Mouse (Mus musculus) forebrain, embryonic 11.5 days (tissue): ENCODE measurements around the gene Apex1. TPM values are rescaled to one million over a fixed set of nuclear protein-coding genes. Genes with fewer than 3 reads are reported as not detected.

Source experiments
- ATAC-seq: fragments of 200-750 bp; cut with Nextera tagmentation; replicated peaks from 2 replicates; pipeline ENCODE4 v1.8.0; 2017; ENCODE audit warnings: moderate TSS enrichment; ENCODE audit not compliant: low FRiP score
- DNase-seq: peaks from one replicate; pipeline ENCODE4 v3.0.0-alpha.2; 2017; ENCODE audit warnings: low spot score
- H3K27ac ChIP-seq: fragments of 300-500 bp; sonication (generic); 2 replicates; pipeline ENCODE4 v1.5.1; 2014; ENCODE audit warnings: low read depth, low read length
- H3K27me3 ChIP-seq: fragments of 300-500 bp; sonication (generic); 2 replicates; pipeline ENCODE4 v1.6.1; 2014; ENCODE audit warnings: mild to moderate bottlenecking, low read length, mixed read lengths; ENCODE audit not compliant: control insufficient read depth, insufficient read depth
- H3K36me3 ChIP-seq: fragments of 300-500 bp; sonication (generic); 2 replicates; pipeline ENCODE4 v1.6.1; 2014; ENCODE audit warnings: mild to moderate bottlenecking, low read length, moderate library complexity, mixed read lengths; ENCODE audit not compliant: control insufficient read depth, insufficient read depth
- H3K4me1 ChIP-seq: fragments of 300-500 bp; sonication (generic); replicated peaks from 2 replicates; pipeline ENCODE4 v1.6.1; 2014; ENCODE audit warnings: low read length, mixed read lengths; ENCODE audit not compliant: control insufficient read depth, insufficient read depth
- H3K4me2 ChIP-seq: fragments of 300-500 bp; sonication (generic); 2 replicates; pipeline ENCODE4 v1.6.1; 2014; ENCODE audit warnings: low read depth, mild to moderate bottlenecking, low read length, moderate library complexity, mixed read lengths; ENCODE audit not compliant: severe bottlenecking
- H3K4me3 ChIP-seq: fragments of 300-500 bp; sonication (generic); 2 replicates; pipeline ENCODE4 v1.5.1; 2014; ENCODE audit warnings: low read depth, low read length
- H3K9ac ChIP-seq: fragments of 300-500 bp; sonication (generic); 2 replicates; pipeline ENCODE4 v1.6.1; 2014; ENCODE audit warnings: low read length
- H3K9me3 ChIP-seq: fragments of 300-500 bp; sonication (generic); 2 replicates; pipeline ENCODE4 v1.6.1; 2016; ENCODE audit warnings: low read length, mixed read lengths; ENCODE audit not compliant: control insufficient read depth
- WGBS: fragments of 180-500 bp; shearing (Covaris S2); extraction: QIAGEN DNeasy Blood & Tissue Kit; methylation state at CpG from one replicate; pipeline ENCODE4 v1.1.7; 2014; 5-methylcytosine and 5-hydroxymethylcytosine counted together
- polyA plus RNA-seq: library from polyadenylated mRNA; unstranded; fragments of >200 nt; fragmentation: Nextera tagmentation; extraction: Ambion mirVana; gene quantifications from 2 replicates; pipeline ENCODE4 v1.2.1, GENCODE M21; 2014

Apex1 gene
- polyA plus RNA-seq: 399 and 410 TPM in 2 replicates

GRCm38 (mm10) chr14:50924281-50925064 lies at the start of gene Apex1, which contains the start of gene Osgep:
Gene Apex1, plus strand, starts transcription at chr14:50924968.
Gene Osgep, minus strand, starts transcription at chr14:50924893.
- WGBS: under 1% methylated on average over 57 of the region's 57 CpGs
- peak within 1 kb of the TSS; percentile 80 for H3K4me3 ChIP-seq
- no peaks in the 10 kb centered on the region for H3K27me3 ChIP-seq
- H3K9me3 ChIP-seq: no peaks in the 10 kb centered on the region
- ATAC-seq (peak; percentile 97), DNase-seq (peak; percentile 97)
- peak within 1 kb of the TSS; percentile 90 for H3K9ac ChIP-seq
- peak within 1 kb of the TSS; percentile 65 for H3K4me2 ChIP-seq
- peaks cover 4% of the 10 kb centered on the region; the same call in 1 of the 2 replicates for H3K36me3 ChIP-seq
- H3K27ac ChIP-seq: peak within 1 kb of the TSS; percentile 90
- peaks cover 5% of the 10 kb centered on the region; the same call in 1 of the 2 replicates for H3K4me1 ChIP-seq

GRCm38 (mm10) chr14:50875175-50875574 lies 49.6 kb upstream of the Apex1 start:
- 91% methylated on average over 3 of the region's 3 CpGs for WGBS
- Histone ChIP-seq H3K4me1 (no peaks in the 10 kb centered on the region), H3K27me3 (no peaks in the 10 kb centered on the region), H3K9me3 (no peaks in the 10 kb centered on the region), H3K4me2 (no peak overlapping the region), H3K27ac (no peak overlapping the region), H3K9ac (no peak overlapping the region), H3K4me3 (no peak overlapping the region), H3K36me3 (no peaks in the 10 kb centered on the region)
- DNase-seq (no peak), ATAC-seq (no peak)

- 82% methylated on average over 6 of the region's 6 CpGs for WGBS
- ATAC-seq: no peak
- no peak overlapping the region for H3K9ac ChIP-seq
- H3K27me3 ChIP-seq: no peaks in the 10 kb centered on the region
- no peak for DNase-seq
- no peak overlapping the region for H3K4me2 ChIP-seq
- H3K4me1 ChIP-seq: no peaks in the 10 kb centered on the region
- no peaks in the 10 kb centered on the region for H3K9me3 ChIP-seq
- H3K4me3 ChIP-seq: no peak overlapping the region
- no peak overlapping the region for H3K27ac ChIP-seq
- H3K36me3 ChIP-seq: no peaks in the 10 kb centered on the region
Observed at GRCm38 (mm10) chr14:50875591-50876230, 49.1 kb upstream of the Apex1 start.

- H3K9me3 ChIP-seq: no peaks in the 10 kb centered on the region
- H3K4me2 ChIP-seq: no peak overlapping the region
- WGBS: 86% methylated on average over 6 of the region's 6 CpGs
- no peak for ATAC-seq
- H3K27me3 ChIP-seq: no peaks in the 10 kb centered on the region
- H3K4me1 ChIP-seq: no peaks in the 10 kb centered on the region
- no peak overlapping the region for H3K27ac ChIP-seq
- no peak overlapping the region for H3K4me3 ChIP-seq
- H3K9ac ChIP-seq: no peak overlapping the region
- no peaks in the 10 kb centered on the region for H3K36me3 ChIP-seq
- no peak for DNase-seq
Observed at GRCm38 (mm10) chr14:50876236-50876950, 48.4 kb upstream of the Apex1 start.

- H3K27me3 ChIP-seq: no peaks in the 10 kb centered on the region; the same call in 1 of the 2 replicates
- H3K9me3 ChIP-seq: no peaks in the 10 kb centered on the region
- no peak overlapping the region for H3K4me2 ChIP-seq
- no peak overlapping the region for H3K9ac ChIP-seq
- no peak overlapping the region for H3K27ac ChIP-seq
- ATAC-seq (no peak), DNase-seq (no peak)
- no peak overlapping the region for H3K4me3 ChIP-seq
- H3K36me3 ChIP-seq: no peaks in the 10 kb centered on the region
- 95% methylated on average over 8 of the region's 8 CpGs for whole genome bisulfite sequencing
- no peaks in the 10 kb centered on the region for H3K4me1 ChIP-seq
Observed at GRCm38 (mm10) chr14:50891621-50892020, 33.1 kb upstream of the Apex1 start.

- no peak for DNase-seq
- 86% methylated on average over 7 of the region's 7 CpGs for WGBS
- no peak for ATAC-seq
- Histone ChIP-seq H3K4me1 (0 out of 2 replicates have a peak, but pooled peaks cover 3% of the 10 kb centered on the region), H3K27ac (no peak overlapping the region), H3K9ac (no peak overlapping the region), H3K4me3 (no peak overlapping the region), H3K27me3 (no peaks in the 10 kb centered on the region; the same call in 1 of the 2 replicates), H3K4me2 (no peak overlapping the region), H3K9me3 (no peaks in the 10 kb centered on the region), H3K36me3 (no peaks in the 10 kb centered on the region)
Observed at GRCm38 (mm10) chr14:50892091-50892490, 32.7 kb upstream of the Apex1 start.

GRCm38 (mm10) chr14:50892541-50893459 lies 32.0 kb upstream of the Apex1 start:
- Histone ChIP-seq H3K27me3 (no peaks in the 10 kb centered on the region; the same call in 1 of the 2 replicates), H3K9ac (no peak overlapping the region), H3K27ac (no peak overlapping the region), H3K4me2 (no peak overlapping the region), H3K9me3 (no peaks in the 10 kb centered on the region), H3K4me1 (0 out of 2 replicates have a peak, but pooled peaks cover 3% of the 10 kb centered on the region), H3K36me3 (no peaks in the 10 kb centered on the region), H3K4me3 (no peak overlapping the region)
- ATAC-seq: no peak
- 90% methylated on average over 22 of the region's 22 CpGs for WGBS
- no peak for DNase-seq
